Mouse (Mus musculus): Measurements from ENCODE around the gene Anxa5.

The Anxa5 gene

DNA sequence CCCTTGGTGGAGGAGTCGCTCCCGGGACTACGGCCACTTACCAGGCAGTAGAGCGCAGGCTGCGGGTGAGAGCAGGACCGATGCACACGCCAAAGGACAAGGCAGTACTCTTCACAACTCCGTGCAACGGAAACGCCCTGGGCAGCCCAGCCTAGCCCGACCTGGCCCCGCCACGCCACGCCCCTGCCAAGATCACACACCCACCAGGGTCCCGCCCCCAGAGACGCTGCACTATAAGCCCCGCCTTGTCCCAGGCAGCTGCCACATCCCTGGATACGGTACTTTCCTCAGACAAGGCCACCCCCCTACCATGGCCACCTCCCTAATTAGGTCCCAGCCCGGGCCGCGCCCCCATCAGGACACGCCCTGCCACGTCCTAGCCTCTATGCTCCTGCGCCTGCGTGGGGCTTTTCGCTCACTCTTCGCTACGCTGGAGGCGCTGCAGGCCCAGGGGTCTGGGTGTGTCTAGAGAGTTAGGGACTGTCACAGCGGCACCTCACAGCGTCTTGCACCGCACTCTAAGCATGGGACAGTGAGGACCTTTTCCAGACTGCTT, at the start of gene Anxa5, which contains the start of gene 1810062G17Rik:
Gene Anxa5 (minus strand): TSS at position 363 of the 556 bp plus-strand sequence.
Gene 1810062G17Rik (plus strand): TSS at position 406 of the 556 bp plus-strand sequence.
- DNase-seq (ENCODE audit: low spot score in 2 of 2): peak; percentile 86 to 92

- DNase-seq (ENCODE audit: low spot score in 2 of 2): no peak
These were observed 48.8 kb upstream of the Anxa5 start for GRCm38 (mm10) chr3:36524466-36524865.

DNA sequence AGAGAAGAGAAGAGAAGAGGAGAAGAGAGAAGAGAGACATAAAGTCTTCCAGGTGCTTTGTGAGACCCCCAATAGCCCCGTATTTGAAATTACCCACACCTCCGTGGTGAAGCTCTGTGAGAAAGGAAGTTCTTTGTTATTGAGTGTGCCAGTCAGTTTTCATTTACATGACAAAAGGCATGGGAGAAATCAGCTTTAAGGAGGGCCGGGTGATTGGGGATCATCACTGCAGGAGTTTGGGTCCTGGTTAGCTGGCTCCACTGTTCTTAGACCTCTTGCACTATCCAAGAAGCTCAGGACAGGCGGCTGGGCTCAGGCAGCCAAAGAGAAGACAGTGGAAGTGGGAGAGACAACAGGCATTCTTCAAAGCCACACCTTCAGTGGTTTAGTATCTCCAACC, 46.4 kb upstream of the Anxa5 start:
- DNase-seq (ENCODE audit: low spot score in 2 of 2): no peak

- peak in 1 of 2 experiments; percentile 42 for DNase-seq (ENCODE audit: low spot score in 2 of 2)
These were observed 45.7 kb upstream of the Anxa5 start, which contains the start of gene Gm11549 for GRCm38 (mm10) chr3:36521073-36522060. TSS of gene Gm11549 (minus strand) at chr3:36521813.

DNA sequence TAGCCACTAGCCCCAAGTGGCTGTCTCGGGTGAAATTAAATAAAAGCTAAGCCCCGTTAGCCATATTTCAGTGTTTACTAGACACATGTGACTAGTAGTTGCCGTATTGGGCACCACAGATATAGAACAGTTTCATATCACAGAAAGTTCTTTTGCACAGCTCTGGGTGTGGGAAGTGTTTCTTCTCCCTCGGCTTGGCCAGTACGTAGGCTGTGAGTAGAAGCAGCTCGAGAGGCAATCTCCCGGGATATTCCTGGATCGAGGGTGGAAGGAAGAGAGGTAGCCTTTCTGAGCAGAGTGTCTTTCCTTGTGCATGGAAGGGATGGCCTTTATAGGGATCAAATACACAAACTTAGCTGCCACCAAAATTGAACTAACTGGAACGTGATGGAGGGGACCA, 40.5 kb upstream of the Anxa5 start:
- peak; percentile 67 to 75 for DNase-seq (ENCODE audit: low spot score in 2 of 2)

DNA sequence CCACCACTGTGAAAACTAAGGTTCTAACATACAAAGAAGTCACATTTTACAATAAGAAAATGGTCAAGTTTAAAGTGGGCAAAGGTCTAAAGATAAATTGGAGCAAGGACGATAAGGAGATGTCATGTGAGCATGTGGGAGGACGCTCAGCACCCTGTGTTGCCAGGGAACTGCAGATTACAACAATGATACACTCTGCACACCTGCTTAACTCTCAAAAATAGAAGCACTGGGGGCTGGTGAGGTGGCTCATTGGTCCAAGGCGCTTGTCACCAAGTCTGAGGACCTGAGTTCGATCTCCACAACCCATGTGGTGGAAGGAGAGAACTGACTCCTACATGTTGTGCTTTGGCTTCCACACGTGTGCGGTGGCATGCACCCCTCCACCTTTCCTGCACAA, 35.8 kb upstream of the Anxa5 start:
- no peak for DNase-seq (ENCODE audit: low spot score in 2 of 2)

GRCm38 (mm10) chr3:36505809-36506735, 30.4 kb upstream of the Anxa5 start:
- no peak for DNase-seq (ENCODE audit: low spot score in 2 of 2)

GRCm38 (mm10) chr3:36505306-36505705, 29.6 kb upstream of the Anxa5 start:
- no peak for DNase-seq (ENCODE audit: low spot score in 2 of 2)

GRCm38 (mm10) chr3:36501546-36501945, 25.9 kb upstream of the Anxa5 start:
- DNase-seq (ENCODE audit: low spot score in 2 of 2): no peak

DNA sequence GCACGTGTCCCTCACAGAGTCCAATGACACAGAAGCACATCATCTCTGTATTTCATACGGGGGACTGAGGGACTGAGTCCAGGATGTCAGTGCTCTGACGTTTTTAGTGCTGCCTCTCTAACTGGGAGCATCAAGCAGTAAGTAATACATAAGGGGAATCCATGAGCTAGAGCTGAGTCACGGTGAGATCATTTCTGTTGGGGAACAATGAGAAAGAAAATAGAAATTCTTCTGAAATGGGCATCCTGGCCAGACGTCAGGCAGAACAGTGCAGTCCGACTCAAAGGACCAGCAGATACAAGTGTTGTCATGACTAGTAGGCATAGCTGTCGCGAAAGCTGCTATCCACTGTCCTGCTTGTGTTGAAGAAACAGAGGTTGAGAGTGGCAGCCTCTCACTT, 25.3 kb upstream of the Anxa5 start:
- no peak for DNase-seq (ENCODE audit: low spot score in 2 of 2)

DNA sequence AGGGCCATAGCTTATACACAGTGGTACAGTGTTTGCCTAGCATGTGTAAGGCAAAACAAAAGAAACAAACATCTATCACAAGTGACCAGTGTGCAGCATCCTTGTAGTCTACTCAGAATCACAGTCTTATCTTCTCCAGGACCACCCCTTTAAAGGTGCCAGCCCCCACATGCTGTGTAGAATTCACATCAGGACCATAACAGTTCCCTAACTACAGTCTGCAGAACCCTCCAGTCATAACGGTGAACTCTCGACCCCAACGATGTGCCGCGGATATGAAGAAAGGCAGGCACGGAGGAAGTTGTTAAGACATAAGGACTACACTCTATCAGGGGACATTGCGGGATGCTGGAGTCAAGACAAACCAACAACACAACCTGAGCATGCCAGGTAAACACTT, 23.7 kb upstream of the Anxa5 start:
- DNase-seq (ENCODE audit: low spot score in 2 of 2): no peak

GRCm38 (mm10) chr3:36498224-36498623, 22.5 kb upstream of the Anxa5 start:
- DNase-seq (ENCODE audit: low spot score in 2 of 2): no peak

GRCm38 (mm10) chr3:36496746-36497145, 21.1 kb upstream of the Anxa5 start:
- DNase-seq (ENCODE audit: low spot score in 2 of 2): peak in 1 of 2 experiments; percentile 66

DNA sequence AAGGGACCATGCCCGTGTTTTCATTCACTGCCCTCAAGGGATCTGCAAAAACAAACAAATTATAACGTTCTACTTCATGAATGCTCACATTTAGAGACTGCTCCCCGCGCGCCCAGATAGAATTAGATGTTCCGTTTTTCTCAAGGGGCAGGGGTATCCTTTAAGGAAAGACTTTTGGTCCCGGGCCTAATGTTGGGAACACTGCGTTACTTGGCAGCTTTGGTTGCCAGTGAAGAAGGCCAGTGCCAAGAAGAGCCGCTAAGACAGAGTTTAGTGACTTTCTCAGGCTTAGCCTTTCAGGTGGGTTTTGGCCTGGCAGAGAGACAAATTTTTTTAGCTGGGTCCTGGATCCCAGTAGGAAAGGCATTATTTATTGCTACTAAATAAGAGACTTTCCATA, 20.6 kb upstream of the Anxa5 start:
- no peak for DNase-seq (ENCODE audit: low spot score in 2 of 2)

GRCm38 (mm10) chr3:36495436-36495835, 19.7 kb upstream of the Anxa5 start:
- DNase-seq (ENCODE audit: low spot score in 2 of 2): peak in 1 of 2 experiments; percentile 91

DNA sequence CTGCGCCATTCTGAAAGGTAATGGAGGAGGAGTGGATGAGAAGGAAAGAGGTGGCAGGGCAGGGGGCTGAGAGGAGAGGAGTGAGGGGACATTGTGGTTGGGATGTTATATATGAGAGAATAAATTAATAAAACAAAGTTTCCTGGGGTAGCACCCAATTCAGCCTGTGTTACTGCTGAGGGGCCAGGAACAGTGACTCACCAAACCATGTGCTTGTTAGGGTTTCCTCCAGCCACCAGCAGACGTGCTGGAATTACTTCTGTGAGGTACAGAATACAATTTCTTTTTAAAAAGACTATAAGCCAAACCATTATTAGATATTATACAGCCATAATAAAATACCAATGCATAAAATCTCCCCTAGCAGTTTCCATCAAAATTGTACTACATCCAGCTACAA, 18.9 kb upstream of the Anxa5 start:
- no peak for DNase-seq (ENCODE audit: low spot score in 2 of 2)

- DNase-seq (ENCODE audit: low spot score in 2 of 2): no peak
These were observed 18.1 kb upstream of the Anxa5 start for GRCm38 (mm10) chr3:36493641-36494283.

DNA sequence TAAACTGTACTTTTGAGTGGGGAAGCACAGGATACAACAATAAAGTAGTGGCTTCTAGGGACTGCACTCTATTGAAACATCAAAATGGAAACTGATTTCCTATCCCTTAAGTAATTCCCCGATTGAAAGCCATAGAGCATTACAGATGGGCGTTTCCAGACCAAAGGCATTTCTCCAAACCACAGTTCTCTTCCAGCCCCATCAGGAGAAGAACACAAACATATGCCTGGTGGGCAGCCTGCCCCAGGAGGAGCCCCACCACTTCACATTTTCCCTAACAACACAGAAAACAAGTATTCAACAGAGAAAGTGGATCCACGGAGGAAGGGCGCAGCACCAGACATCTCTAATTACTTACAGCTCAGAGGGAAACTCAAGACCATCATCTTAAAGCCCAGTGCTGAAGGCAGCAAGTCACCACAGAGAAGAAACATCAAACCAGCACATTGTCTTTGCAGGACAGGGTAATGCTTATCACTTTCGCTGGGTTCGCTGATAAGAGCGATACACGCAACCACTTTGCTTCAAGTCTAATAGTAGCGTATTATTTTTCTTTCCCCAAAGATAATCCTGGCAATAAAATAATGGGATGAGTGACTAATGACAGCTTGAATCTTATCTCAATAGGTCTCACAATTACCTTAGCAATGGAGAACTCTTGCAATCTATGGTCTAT, 17.2 kb upstream of the Anxa5 start:
- DNase-seq (ENCODE audit: low spot score in 2 of 2): no peak

DNA sequence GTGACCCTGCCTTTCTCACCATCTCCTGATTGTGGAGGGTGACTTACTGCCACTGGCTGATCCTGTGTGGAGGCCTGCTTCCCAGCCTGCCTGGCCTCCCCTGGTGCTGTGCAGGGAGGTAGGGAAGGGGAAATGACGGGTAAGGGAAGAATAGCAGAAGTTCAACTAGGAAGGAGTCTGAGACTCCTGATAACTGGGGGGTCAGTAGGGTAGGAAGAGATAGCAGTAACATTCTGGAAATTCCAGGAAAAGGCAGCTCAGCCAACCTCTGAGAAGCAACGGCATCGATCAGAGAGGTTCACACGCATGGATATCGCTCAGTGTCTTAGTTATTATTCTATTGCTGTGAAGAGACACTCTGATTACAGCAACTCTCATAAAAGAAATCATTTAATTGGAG, 15.8 kb upstream of the Anxa5 start:
- DNase-seq (ENCODE audit: low spot score in 2 of 2): no peak

- no peak for DNase-seq (ENCODE audit: low spot score in 2 of 2)
These were observed 13.9 kb upstream of the Anxa5 start for GRCm38 (mm10) chr3:36489590-36489910.

All from left cerebral cortex, adult 9 months (tissue).